Mouse (Mus musculus) liver, adult 2 months (tissue): Measurements from ENCODE around the gene Tuba3b.

Experiments used
- CTCF ChIP-seq: fragments of 200-500 bp; IDR thresholded peaks from 2 replicates; pipeline ENCODE4 v1.5.1; 2011; ENCODE audit warnings: low read depth, low read length, control low read depth
- POLR2A ChIP-seq: fragments of 200-500 bp; IDR thresholded peaks from 2 replicates; pipeline ENCODE4 v1.6.1; 2011; ENCODE audit warnings: low read length, control low read depth; ENCODE audit not compliant: insufficient read depth; ENCODE audit errors: extremely low read depth

- TF ChIP-seq CTCF = no peak
- no peak for TF ChIP-seq POLR2A
Measured at GRCm38 (mm10) chr6:145669596-145670071, 54.1 kb downstream of the Tuba3b start.
